Mouse (Mus musculus): ENCODE measurements around the gene Meis1. TPM values are rescaled to one million over a fixed set of nuclear protein-coding genes. Genes with fewer than 3 reads are reported as not detected.

The Meis1 gene
- polyA plus RNA-seq, 1 experiment: 31.3 TPM

- H3K4me3 ChIP-seq (replicated peaks; ENCODE audit: extremely low read depth, low read depth, low read length): no peak overlapping the region
Measured at GRCm38 (mm10) chr11:18980615-18981014, 38.2 kb downstream of the Meis1 start.

GRCm38 (mm10) chr11:18975087-18975486, 43.7 kb downstream of the Meis1 start:
- no peak overlapping the region for H3K4me3 ChIP-seq (replicated peaks; ENCODE audit: extremely low read depth, low read depth, low read length)
- 77% methylated on average over 1 of the region's 1 CpGs for WGBS
- peaks cover 13% of the 10 kb centered on the region for H3K4me1 ChIP-seq (ENCODE audit: control insufficient read depth, insufficient read depth, low read length)
- DNase-seq: no peak
- TF ChIP-seq CTCF (IDR thresholded peaks at IDR 0.05; ENCODE audit: insufficient read depth, low read length): no peak
- TF ChIP-seq POLR2A (IDR thresholded peaks at IDR 0.05; ENCODE audit: borderline replicate concordance, extremely low read depth, low read depth, low read length): no peak

More at GRCm38 (mm10) chr11:18980615-18981014, 38.2 kb downstream of the Meis1 start:
- 47% methylated on average over 5 of the region's 5 CpGs for WGBS
- H3K4me1 ChIP-seq (ENCODE audit: control insufficient read depth, insufficient read depth, low read length): peaks cover 6% of the 10 kb centered on the region
- no peak for DNase-seq
- TF ChIP-seq POLR2A (IDR thresholded peaks at IDR 0.05; ENCODE audit: borderline replicate concordance, extremely low read depth, low read depth, low read length) (no peak), CTCF (IDR thresholded peaks at IDR 0.05; ENCODE audit: insufficient read depth, low read length) (no peak)

- Histone ChIP-seq H3K4me1 (ENCODE audit: control insufficient read depth, insufficient read depth, low read length) (peaks cover 15% of the 10 kb centered on the region), H3K4me3 (replicated peaks; ENCODE audit: extremely low read depth, low read depth, low read length) (no peak overlapping the region)
- TF ChIP-seq CTCF (IDR thresholded peaks at IDR 0.05; ENCODE audit: insufficient read depth, low read length): no peak
- no peak for TF ChIP-seq POLR2A (IDR thresholded peaks at IDR 0.05; ENCODE audit: borderline replicate concordance, extremely low read depth, low read depth, low read length)
- 25% methylated on average over 3 of the region's 3 CpGs for WGBS
- DNase-seq: no peak
Measured at GRCm38 (mm10) chr11:18973808-18974207, 45.0 kb downstream of the Meis1 start.

- DNase-seq: no peak
- H3K4me1 ChIP-seq (ENCODE audit: control insufficient read depth, insufficient read depth, low read length): peaks cover 13% of the 10 kb centered on the region
- no peak overlapping the region for H3K4me3 ChIP-seq (replicated peaks; ENCODE audit: extremely low read depth, low read depth, low read length)
- no peak for TF ChIP-seq CTCF (IDR thresholded peaks at IDR 0.05; ENCODE audit: insufficient read depth, low read length)
- no peak for TF ChIP-seq POLR2A (IDR thresholded peaks at IDR 0.05; ENCODE audit: borderline replicate concordance, extremely low read depth, low read depth, low read length)
Measured at GRCm38 (mm10) chr11:18972968-18973367, 45.8 kb downstream of the Meis1 start.

GRCm38 (mm10) chr11:18971551-18971950, 47.2 kb downstream of the Meis1 start:
- DNase-seq: no peak

GRCm38 (mm10) chr11:18969920-18970336, 48.9 kb downstream of the Meis1 start:
- WGBS: 22% methylated on average over 2 of the region's 2 CpGs
- TF ChIP-seq POLR2A (IDR thresholded peaks at IDR 0.05; ENCODE audit: borderline replicate concordance, extremely low read depth, low read depth, low read length) (no peak), CTCF (IDR thresholded peaks at IDR 0.05; ENCODE audit: insufficient read depth, low read length) (no peak)
- Histone ChIP-seq H3K4me1 (ENCODE audit: control insufficient read depth, insufficient read depth, low read length) (peaks cover 14% of the 10 kb centered on the region), H3K4me3 (replicated peaks; ENCODE audit: extremely low read depth, low read depth, low read length) (no peak overlapping the region)
- DNase-seq: no peak

More at GRCm38 (mm10) chr11:18971551-18971950, 47.2 kb downstream of the Meis1 start:
- no peak overlapping the region for H3K4me3 ChIP-seq (replicated peaks; ENCODE audit: extremely low read depth, low read depth, low read length)
- WGBS: 25% methylated on average over 3 of the region's 3 CpGs
- no peak for TF ChIP-seq CTCF (IDR thresholded peaks at IDR 0.05; ENCODE audit: insufficient read depth, low read length)
- TF ChIP-seq POLR2A (IDR thresholded peaks at IDR 0.05; ENCODE audit: borderline replicate concordance, extremely low read depth, low read depth, low read length): no peak
- H3K4me1 ChIP-seq (ENCODE audit: control insufficient read depth, insufficient read depth, low read length): peaks cover 12% of the 10 kb centered on the region

GRCm38 (mm10) chr11:18964418-18964817, 54.4 kb downstream of the Meis1 start:
- WGBS: 37% methylated on average over 5 of the region's 5 CpGs
- DNase-seq: no peak
- Histone ChIP-seq H3K4me1 (ENCODE audit: control insufficient read depth, insufficient read depth, low read length) (peaks cover 28% of the 10 kb centered on the region), H3K4me3 (replicated peaks; ENCODE audit: extremely low read depth, low read depth, low read length) (no peak overlapping the region)
- no peak for TF ChIP-seq POLR2A (IDR thresholded peaks at IDR 0.05; ENCODE audit: borderline replicate concordance, extremely low read depth, low read depth, low read length)
- TF ChIP-seq CTCF (IDR thresholded peaks at IDR 0.05; ENCODE audit: insufficient read depth, low read length): no peak

GRCm38 (mm10) chr11:18963202-18964136, 55.3 kb downstream of the Meis1 start:
- DNase-seq: no peak
- Histone ChIP-seq H3K4me3 (replicated peaks; ENCODE audit: extremely low read depth, low read depth, low read length) (no peak overlapping the region), H3K4me1 (ENCODE audit: control insufficient read depth, insufficient read depth, low read length) (peaks cover 31% of the 10 kb centered on the region)
- no peak for TF ChIP-seq POLR2A (IDR thresholded peaks at IDR 0.05; ENCODE audit: borderline replicate concordance, extremely low read depth, low read depth, low read length)
- TF ChIP-seq CTCF (IDR thresholded peaks at IDR 0.05; ENCODE audit: insufficient read depth, low read length): no peak
- WGBS: 28% methylated on average over 15 of the region's 15 CpGs

- 47% methylated on average over 1 of the region's 1 CpGs for WGBS
- no peak for TF ChIP-seq POLR2A (IDR thresholded peaks at IDR 0.05; ENCODE audit: borderline replicate concordance, extremely low read depth, low read depth, low read length)
- no peak for TF ChIP-seq CTCF (IDR thresholded peaks at IDR 0.05; ENCODE audit: insufficient read depth, low read length)
- DNase-seq: no peak
- no peak overlapping the region for H3K4me3 ChIP-seq (replicated peaks; ENCODE audit: extremely low read depth, low read depth, low read length)
- peaks cover 39% of the 10 kb centered on the region for H3K4me1 ChIP-seq (ENCODE audit: control insufficient read depth, insufficient read depth, low read length)
Measured at GRCm38 (mm10) chr11:18959465-18959864, 59.3 kb downstream of the Meis1 start.

Data from lung, adult 2 months (tissue).